Mouse (Mus musculus) adrenal gland, adult 10 weeks (tissue): ENCODE results near the gene Mageh1. TPM values are rescaled to one million over a fixed set of nuclear protein-coding genes. Genes with fewer than 3 reads are reported as not detected.

Source experiments
- polyA plus RNA-seq: library from polyadenylated mRNA; stranded (reverse); fragments of 350-450 nt; fragmentation: Illumina TruSeq; extraction: RNeasy Lipid Tissue Mini Kit (QIAGEN cat#74804); gene quantifications from one replicate; pipeline ENCODE4 v1.2.3, GENCODE M21; 2014; ENCODE audit warnings: low read depth, low replicate concordance

The Mageh1 gene
- polyA plus RNA-seq = 28.8 TPM

GRCm38 (mm10) chrX:153037087-153037971 is at the start of gene Mageh1:
Mageh1 (minus strand) TSS chrX:153037575.

GRCm38 (mm10) chrX:153006387-153006841 is 31.0 kb downstream of the Mageh1 start, which contains the start of gene Usp51:
Usp51 (plus strand) TSS chrX:153006469.

Other genes with a start within 250 kb of the Mageh1 start
- gene Usp51, start 31.1 kb downstream of the Mageh1 start, polyA plus RNA-seq = 10.3 TPM
- 0.17 TPM for gene Foxr2, start 81.2 kb upstream of the Mageh1 start, polyA plus RNA-seq
- 31.0 TPM for gene Rragb, start 102.4 kb upstream of the Mageh1 start, polyA plus RNA-seq
- gene Klf8, start 199.9 kb upstream of the Mageh1 start, polyA plus RNA-seq = 0.99 TPM